In the genomic region with DNA sequence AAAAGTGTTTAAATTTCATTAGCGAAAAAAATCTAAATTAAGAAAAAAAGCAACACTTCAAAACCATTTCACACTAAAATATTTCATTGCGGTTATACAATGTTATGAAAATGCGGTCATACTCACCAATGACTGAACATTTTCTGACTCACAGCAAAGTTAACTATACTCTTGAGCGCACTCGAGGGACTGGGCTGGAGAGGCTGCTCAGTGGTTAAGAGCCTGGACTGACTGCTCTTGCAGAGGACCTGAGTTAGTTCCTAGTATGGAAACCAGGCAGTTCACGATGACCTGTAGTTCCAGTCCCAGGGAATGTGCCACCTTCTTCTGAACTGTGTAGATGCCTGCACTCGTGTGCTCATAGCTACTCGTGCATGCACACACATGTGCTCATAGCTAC, we compare ENCODE assay signal across 30 mouse cellular contexts. TPM values are rescaled to one million over a fixed set of nuclear protein-coding genes. Genes with fewer than 3 reads are reported as not detected.
DNase-seq lines count a peak whose midpoint lies in the region; ATAC-seq and TF ChIP-seq lines count a peak whose summit lies in the region.
"Had no signal": no experiment of that assay in that cellular context is flagged by ENCODE, and none has a peak within 500 bp of the region (broad histone marks: within the 10 kb centered on the region; RNA-seq: fewer than 3 reads in every experiment).

No protein-coding gene starts in this region.

- 0 out of 2 replicates have a peak, but pooled peaks have one; percentile 27 for ATAC-seq in hindbrain, embryonic 15.5 days (ENCODE audit: low FRiP score, low read depth)
- ATAC-seq in megakaryocyte, adult 5-6 weeks (ENCODE audit: poor library complexity, severe bottlenecking) = no peak
- ATAC-seq in forebrain, postnatal 0 days = no peak
- ATAC-seq: forebrain, embryonic 15.5 days; hindbrain, embryonic 16.5 days had no signal

- H3K36me3 ChIP-seq in hindbrain, embryonic 15.5 days = no peaks in the 10 kb centered on the region
- H3K36me3 ChIP-seq in hindbrain, embryonic 10.5 days = no peaks in the 10 kb centered on the region
- no peaks in the 10 kb centered on the region for H3K36me3 ChIP-seq in megakaryocyte, embryonic 14.5 days (replicated peaks; ENCODE audit: low read length)
- H3K36me3 ChIP-seq in forebrain, postnatal 0 days (ENCODE audit: insufficient read depth) = no peaks in the 10 kb centered on the region
- H3K36me3 ChIP-seq: embryonic facial prominence, embryonic 12.5 days; embryonic facial prominence, embryonic 15.5 days; forebrain, embryonic 12.5 days; forebrain, embryonic 15.5 days; heart, embryonic 10.5 days; heart, embryonic 13.5 days; hindbrain, embryonic 12.5 days had no signal

- H3K4me1 ChIP-seq in hindbrain, embryonic 15.5 days (replicated peaks) = no peaks in the 10 kb centered on the region
- H3K4me1 ChIP-seq in hindbrain, embryonic 10.5 days (replicated peaks) = peaks cover 5% of the 10 kb centered on the region; the same call in 1 of the 2 replicates
- 0 out of 2 replicates have a peak, but pooled peaks cover 3% of the 10 kb centered on the region for H3K4me1 ChIP-seq in megakaryocyte, embryonic 14.5 days
- H3K4me1 ChIP-seq in forebrain, postnatal 0 days (ENCODE audit: insufficient read depth) = no peaks in the 10 kb centered on the region; the same call in 1 of the 2 replicates
- H3K4me1 ChIP-seq: embryonic facial prominence, embryonic 12.5 days; forebrain, embryonic 15.5 days had no signal

- no peaks in the 10 kb centered on the region for H3K9me3 ChIP-seq in hindbrain, embryonic 15.5 days
- H3K9me3 ChIP-seq in hindbrain, embryonic 10.5 days = no peaks in the 10 kb centered on the region
- H3K9me3 ChIP-seq in megakaryocyte, embryonic 14.5 days = no peaks in the 10 kb centered on the region
- H3K9me3 ChIP-seq in forebrain, postnatal 0 days (ENCODE audit: low read length) = no peaks in the 10 kb centered on the region
- H3K9me3 ChIP-seq: embryonic facial prominence, embryonic 12.5 days; embryonic facial prominence, embryonic 15.5 days; forebrain, embryonic 12.5 days; forebrain, embryonic 15.5 days; heart, embryonic 10.5 days; heart, embryonic 13.5 days; hindbrain, embryonic 12.5 days had no signal

- H3K9ac ChIP-seq in hindbrain, embryonic 15.5 days = no peak overlapping the region
- no peak overlapping the region for H3K9ac ChIP-seq in forebrain, postnatal 0 days
- H3K9ac ChIP-seq: embryonic facial prominence, embryonic 12.5 days; embryonic facial prominence, embryonic 15.5 days; forebrain, embryonic 12.5 days; forebrain, embryonic 15.5 days; heart, embryonic 13.5 days; hindbrain, embryonic 12.5 days had no signal

- no peak for DNase-seq in hindbrain, embryonic 10.5 days (ENCODE audit: low spot score)
- DNase-seq in lung, postnatal 36 days = peak; percentile 56
- no peak for DNase-seq in forebrain, postnatal 0 days
- DNase-seq: adrenal gland, adult 2 months; adrenal gland, postnatal 14 days; cerebellum, adult 11 months; cerebellum, adult 2 months; cerebellum, adult 9-11 months; cerebellum, postnatal 25 days; gastrocnemius, postnatal 10 days; gastrocnemius, postnatal 36 days; heart, adult 2 months; heart, postnatal 14 days; heart, postnatal 4 days had no signal

- H3K4me3 ChIP-seq in hindbrain, embryonic 15.5 days = no peak overlapping the region
- no peak overlapping the region for H3K4me3 ChIP-seq in hindbrain, embryonic 10.5 days
- peak overlapping the region; percentile 31 for H3K4me3 ChIP-seq in megakaryocyte, embryonic 14.5 days (replicated peaks)
- no peak overlapping the region for H3K4me3 ChIP-seq in forebrain, postnatal 0 days (ENCODE audit: low read depth, low read length)
- H3K4me3 ChIP-seq: embryonic facial prominence, embryonic 12.5 days; embryonic facial prominence, embryonic 15.5 days; forebrain, embryonic 12.5 days; forebrain, embryonic 15.5 days; heart, adult 2 months; heart, embryonic 10.5 days; heart, embryonic 13.5 days; hindbrain, embryonic 12.5 days had no signal

- no peak for TF ChIP-seq CTCF in forebrain, postnatal 0 days (IDR thresholded peaks at IDR 0.05; ENCODE audit: low read depth)

- H3K27me3 ChIP-seq in hindbrain, embryonic 15.5 days = no peaks in the 10 kb centered on the region
- H3K27me3 ChIP-seq in hindbrain, embryonic 10.5 days (ENCODE audit: insufficient read depth, poor library complexity, severe bottlenecking) = no peaks in the 10 kb centered on the region
- H3K27me3 ChIP-seq in megakaryocyte, embryonic 14.5 days (replicated peaks) = peaks cover 4% of the 10 kb centered on the region
- H3K27me3 ChIP-seq in forebrain, postnatal 0 days (ENCODE audit: insufficient read depth, low read length) = no peaks in the 10 kb centered on the region
- H3K27me3 ChIP-seq: embryonic facial prominence, embryonic 12.5 days; embryonic facial prominence, embryonic 15.5 days; forebrain, embryonic 12.5 days; forebrain, embryonic 15.5 days; heart, embryonic 13.5 days; hindbrain, embryonic 12.5 days had no signal

- no peak overlapping the region for H3K27ac ChIP-seq in hindbrain, embryonic 15.5 days (replicated peaks)
- no peak overlapping the region for H3K27ac ChIP-seq in hindbrain, embryonic 10.5 days
- H3K27ac ChIP-seq in forebrain, postnatal 0 days (ENCODE audit: low read depth, low read length) = no peak overlapping the region
- H3K27ac ChIP-seq: embryonic facial prominence, embryonic 12.5 days; embryonic facial prominence, embryonic 15.5 days; forebrain, embryonic 12.5 days; forebrain, embryonic 15.5 days; heart, adult 2 months; heart, embryonic 10.5 days; heart, embryonic 13.5 days; hindbrain, embryonic 12.5 days had no signal

- 90% methylated on average over 8 of the region's 8 CpGs for WGBS in hindbrain, embryonic 15.5 days
- WGBS in hindbrain, embryonic 10.5 days = 91% methylated on average over 8 of the region's 8 CpGs
- 92% methylated on average over 8 of the region's 8 CpGs for WGBS in forebrain, postnatal 0 days

- H3K4me2 ChIP-seq in hindbrain, embryonic 15.5 days = no peak overlapping the region
- no peak overlapping the region for H3K4me2 ChIP-seq in forebrain, postnatal 0 days (ENCODE audit: low read depth)
- H3K4me2 ChIP-seq: embryonic facial prominence, embryonic 12.5 days; embryonic facial prominence, embryonic 15.5 days; forebrain, embryonic 12.5 days; forebrain, embryonic 15.5 days; heart, embryonic 13.5 days; hindbrain, embryonic 12.5 days had no signal

RNA-seq across cellular contexts. Expression of a gene that starts 50.3 kb away (rescaled TPM):
- polyA plus RNA-seq in hindbrain, embryonic 15.5 days (2015; fragmentation: Nextera tagmentation; extraction: Ambion mirVana) = 0.81 and 1.0 TPM in 2 replicates
- polyA plus RNA-seq in hindbrain, embryonic 10.5 days (2016; fragmentation: Nextera tagmentation; extraction: Ambion mirVana) = 0.12 and 0.25 TPM in 2 replicates
- not detected in 2 replicates for polyA plus RNA-seq in megakaryocyte, embryonic 14.5 days (2012; ENCODE audit: insufficient read depth, low replicate concordance)
- total RNA-seq in megakaryocyte, adult 5-6 weeks (2015) = not detected in 2 replicates
- total RNA-seq in megakaryocyte, adult 5-6 weeks (2017) = not detected in 2 replicates
- 0.62 and 0.67 TPM in 2 replicates for total RNA-seq in forebrain, postnatal 0 days (2014; rRNA removed)
- 0.65 and 1.3 TPM in 2 replicates for polyA plus RNA-seq in forebrain, postnatal 0 days (2015; fragmentation: Nextera tagmentation; extraction: Ambion mirVana)
- total RNA-seq: adrenal gland, adult 2 months; adrenal gland, postnatal 14 days; adrenal gland, postnatal 4 days; common myeloid progenitor, adult 5-6 weeks; ES-E14; gastrocnemius, adult 18-20 months; gastrocnemius, postnatal 10 days; gastrocnemius, postnatal 36 days; granulocyte monocyte progenitor cell, adult 5-6 weeks; heart, adult 2 months; heart, postnatal 14 days; heart, postnatal 4 days had no signal
- polyA plus RNA-seq: adrenal gland, adult 2 months; heart, adult 2 months had no signal
